Mouse (Mus musculus) limb, embryonic 12.5 days (tissue): ENCODE measurements around the gene Inf2. TPM values are rescaled to one million over a fixed set of nuclear protein-coding genes. Genes with fewer than 3 reads are reported as not detected.

ENCODE experiments used
- ATAC-seq: fragments of 200-750 bp; cut with Nextera tagmentation; 2 replicates; pipeline ENCODE4 v1.8.0; 2017; ENCODE audit warnings: low read depth, moderate TSS enrichment; ENCODE audit not compliant: insufficient number of reproducible peaks, insufficient read depth, low FRiP score, low TSS enrichment
- H3K27ac ChIP-seq: fragments of 300-500 bp; sonication (generic); 2 replicates; pipeline ENCODE4 v1.5.1; 2016; ENCODE audit warnings: mild to moderate bottlenecking, moderate library complexity
- H3K27me3 ChIP-seq: fragments of 300-500 bp; sonication (generic); 2 replicates; pipeline ENCODE4 v1.6.1; 2016; ENCODE audit warnings: mild to moderate bottlenecking, moderate library complexity
- H3K36me3 ChIP-seq: fragments of 300-500 bp; sonication (generic); 2 replicates; pipeline ENCODE4 v1.6.1; 2016; ENCODE audit warnings: mild to moderate bottlenecking, moderate library complexity
- H3K4me1 ChIP-seq: fragments of 300-500 bp; sonication (generic); replicated peaks from 2 replicates; pipeline ENCODE4 v1.6.1; 2016
- H3K4me2 ChIP-seq: fragments of 300-500 bp; sonication (generic); 2 replicates; pipeline ENCODE4 v1.6.1; 2016; ENCODE audit warnings: mild to moderate bottlenecking, moderate library complexity
- H3K4me3 ChIP-seq: fragments of 300-500 bp; sonication (generic); replicated peaks from 2 replicates; pipeline ENCODE4 v1.5.1; 2016; ENCODE audit warnings: mild to moderate bottlenecking
- H3K9ac ChIP-seq: fragments of 300-500 bp; sonication (generic); replicated peaks from 2 replicates; pipeline ENCODE4 v1.6.1; 2016; ENCODE audit warnings: mild to moderate bottlenecking, moderate library complexity
- H3K9me3 ChIP-seq: fragments of 300-500 bp; sonication (generic); 2 replicates; pipeline ENCODE4 v1.6.1; 2016; ENCODE audit warnings: mild to moderate bottlenecking, moderate library complexity
- WGBS: fragments of 180-500 bp; shearing (Covaris S2); methylation state at CpG from one replicate; pipeline ENCODE4 v1.1.7; 2016; 5-methylcytosine and 5-hydroxymethylcytosine counted together
- polyA plus RNA-seq: library from polyadenylated mRNA; unstranded; fragments of >200 nt; fragmentation: Nextera tagmentation; extraction: Ambion mirVana; gene quantifications from 2 replicates; pipeline ENCODE4 v1.2.1, GENCODE M21; 2016

The Inf2 gene
- polyA plus RNA-seq, 1 experiment from 2014 or later, result 2.0 TPM

- no peak overlapping the region for H3K4me3 ChIP-seq
- ATAC-seq, result peak; percentile 60
- H3K9ac ChIP-seq, result no peak overlapping the region
- H3K27ac ChIP-seq, result no peak overlapping the region
- no peak overlapping the region; the same call in 1 of the 2 replicates for H3K4me2 ChIP-seq
- 16% methylated on average over 8 of the region's 8 CpGs for WGBS
- H3K9me3 ChIP-seq, result no peaks in the 10 kb centered on the region
- H3K4me1 ChIP-seq, result peaks cover 30% of the 10 kb centered on the region
- no peaks in the 10 kb centered on the region for H3K36me3 ChIP-seq
- H3K27me3 ChIP-seq, result peaks cover 34% of the 10 kb centered on the region
Measured at GRCm38 (mm10) chr12:112617898-112618380, 29.4 kb downstream of the Inf2 start.

- Histone ChIP-seq H3K9ac (peak overlapping the region; percentile 66; the same call in 1 of the 2 replicates), H3K4me1 (peaks cover 39% of the 10 kb centered on the region), H3K36me3 (no peaks in the 10 kb centered on the region), H3K9me3 (no peaks in the 10 kb centered on the region), H3K27me3 (peaks cover 34% of the 10 kb centered on the region), H3K27ac (no peak overlapping the region), H3K4me3 (peak overlapping the region; percentile 54), H3K4me2 (peak overlapping the region; percentile 97)
- WGBS, result 21% methylated on average over 13 of the region's 13 CpGs
- no peak for ATAC-seq
Measured at GRCm38 (mm10) chr12:112618981-112619685, 30.5 kb downstream of the Inf2 start.

- H3K4me1 ChIP-seq, result peaks cover 41% of the 10 kb centered on the region
- H3K36me3 ChIP-seq, result no peaks in the 10 kb centered on the region
- no peak within 1 kb of the TSS for H3K27ac ChIP-seq
- H3K9me3 ChIP-seq, result no peaks in the 10 kb centered on the region
- 0 out of 2 replicates have a peak, but pooled peaks have one; percentile 34 for ATAC-seq
- peaks cover 34% of the 10 kb centered on the region for H3K27me3 ChIP-seq
- peak within 1 kb of the TSS; percentile 54 for H3K4me3 ChIP-seq
- WGBS, result under 1% methylated on average over 56 of the region's 56 CpGs
- H3K4me2 ChIP-seq, result peak within 1 kb of the TSS; percentile 97
- peak within 1 kb of the TSS; percentile 66 for H3K9ac ChIP-seq
Measured at GRCm38 (mm10) chr12:112619686-112620353, 31.2 kb downstream of the Inf2 start, which contains the start of gene Adssl1. Gene Adssl1 (plus strand): TSS chr12:112620045.

- Histone ChIP-seq H3K36me3 (no peaks in the 10 kb centered on the region), H3K4me3 (peak overlapping the region; percentile 54), H3K27me3 (peaks cover 34% of the 10 kb centered on the region), H3K27ac (no peak overlapping the region), H3K4me1 (peaks cover 41% of the 10 kb centered on the region), H3K4me2 (peak overlapping the region; percentile 97), H3K9me3 (no peaks in the 10 kb centered on the region), H3K9ac (peak overlapping the region; percentile 66)
- 11% methylated on average over 16 of the region's 16 CpGs for WGBS
- no peak for ATAC-seq
Measured at GRCm38 (mm10) chr12:112620354-112621061, 31.9 kb downstream of the Inf2 start.

- Histone ChIP-seq H3K4me1 (peaks cover 41% of the 10 kb centered on the region), H3K4me3 (no peak overlapping the region), H3K27me3 (peaks cover 34% of the 10 kb centered on the region), H3K9ac (no peak overlapping the region), H3K4me2 (no peak overlapping the region), H3K36me3 (no peaks in the 10 kb centered on the region), H3K27ac (no peak overlapping the region), H3K9me3 (no peaks in the 10 kb centered on the region)
- no peak for ATAC-seq
- 86% methylated on average over 3 of the region's 3 CpGs for WGBS
Measured at GRCm38 (mm10) chr12:112621900-112622299, 33.3 kb downstream of the Inf2 start.

GRCm38 (mm10) chr12:112623742-112624141 lies 35.2 kb downstream of the Inf2 start:
- H3K9me3 ChIP-seq, result no peaks in the 10 kb centered on the region
- H3K4me3 ChIP-seq, result no peak overlapping the region
- H3K4me1 ChIP-seq, result peaks cover 37% of the 10 kb centered on the region
- peaks cover 26% of the 10 kb centered on the region for H3K27me3 ChIP-seq
- no peak overlapping the region for H3K27ac ChIP-seq
- no peak overlapping the region for H3K4me2 ChIP-seq
- H3K9ac ChIP-seq, result no peak overlapping the region
- 21% methylated on average over 2 of the region's 2 CpGs for WGBS
- no peaks in the 10 kb centered on the region for H3K36me3 ChIP-seq
- no peak for ATAC-seq

- no peak for ATAC-seq
- Histone ChIP-seq H3K4me3 (no peak overlapping the region), H3K36me3 (no peaks in the 10 kb centered on the region), H3K4me1 (peaks cover 32% of the 10 kb centered on the region), H3K4me2 (no peak overlapping the region), H3K27me3 (peaks cover 11% of the 10 kb centered on the region), H3K9me3 (no peaks in the 10 kb centered on the region), H3K9ac (no peak overlapping the region), H3K27ac (no peak overlapping the region)
- WGBS, result 74% methylated on average over 4 of the region's 4 CpGs
Measured at GRCm38 (mm10) chr12:112625700-112626099, 37.1 kb downstream of the Inf2 start.

GRCm38 (mm10) chr12:112626455-112626854 lies 37.9 kb downstream of the Inf2 start:
- no peak for ATAC-seq
- Histone ChIP-seq H3K4me1 (peaks cover 30% of the 10 kb centered on the region), H3K36me3 (no peaks in the 10 kb centered on the region), H3K27ac (no peak overlapping the region), H3K4me3 (no peak overlapping the region), H3K27me3 (peaks cover 4% of the 10 kb centered on the region; the same call in 1 of the 2 replicates), H3K9ac (0 out of 2 replicates have a peak overlapping the region, but pooled peaks have one; percentile 31), H3K9me3 (no peaks in the 10 kb centered on the region), H3K4me2 (no peak overlapping the region)
- 70% methylated on average over 6 of the region's 6 CpGs for WGBS

- H3K4me1 ChIP-seq, result peaks cover 30% of the 10 kb centered on the region
- H3K27ac ChIP-seq, result no peak overlapping the region
- H3K36me3 ChIP-seq, result no peaks in the 10 kb centered on the region
- no peak overlapping the region for H3K9ac ChIP-seq
- 63% methylated on average over 7 of the region's 7 CpGs for WGBS
- H3K9me3 ChIP-seq, result no peaks in the 10 kb centered on the region
- H3K4me3 ChIP-seq, result no peak overlapping the region
- ATAC-seq, result no peak
- H3K4me2 ChIP-seq, result no peak overlapping the region
- H3K27me3 ChIP-seq, result no peaks in the 10 kb centered on the region
Measured at GRCm38 (mm10) chr12:112627097-112627881, 38.7 kb downstream of the Inf2 start.

GRCm38 (mm10) chr12:112628197-112628596 lies 39.6 kb downstream of the Inf2 start:
- no peak overlapping the region for H3K4me3 ChIP-seq
- no peak overlapping the region; the same call in 1 of the 2 replicates for H3K9ac ChIP-seq
- no peak overlapping the region; the same call in 1 of the 2 replicates for H3K27ac ChIP-seq
- no peaks in the 10 kb centered on the region for H3K36me3 ChIP-seq
- WGBS, result 84% methylated on average over 6 of the region's 6 CpGs
- H3K9me3 ChIP-seq, result no peaks in the 10 kb centered on the region
- no peaks in the 10 kb centered on the region for H3K27me3 ChIP-seq
- H3K4me2 ChIP-seq, result 0 out of 2 replicates have a peak overlapping the region, but pooled peaks have one; percentile 58
- ATAC-seq, result no peak
- H3K4me1 ChIP-seq, result peaks cover 25% of the 10 kb centered on the region
